Mouse (Mus musculus) liver, embryonic 12.5 days (tissue): ENCODE measurements around the gene Cd79a. TPM values are rescaled to one million over a fixed set of nuclear protein-coding genes. Genes with fewer than 3 reads are reported as not detected.

Experiments
- ATAC-seq: fragments of 200-750 bp; cut with Nextera tagmentation; 2 replicates; pipeline ENCODE4 v1.8.0; 2017; ENCODE audit warnings: moderate number of reproducible peaks, mild to moderate bottlenecking, moderate library complexity
- H3K27ac ChIP-seq: fragments of 300-500 bp; sonication (generic); 2 replicates; pipeline ENCODE4 v1.5.1; 2016; ENCODE audit warnings: mild to moderate bottlenecking
- H3K27me3 ChIP-seq: fragments of 300-500 bp; sonication (generic); replicated peaks from 2 replicates; pipeline ENCODE4 v1.6.1; 2016; ENCODE audit warnings: mild to moderate bottlenecking, moderate library complexity
- H3K36me3 ChIP-seq: fragments of 300-500 bp; sonication (generic); 2 replicates; pipeline ENCODE4 v1.6.1; 2016; ENCODE audit warnings: mild to moderate bottlenecking, moderate library complexity
- H3K4me1 ChIP-seq: fragments of 300-500 bp; sonication (generic); 2 replicates; pipeline ENCODE4 v1.6.1; 2016
- H3K4me2 ChIP-seq: fragments of 300-500 bp; sonication (generic); 2 replicates; pipeline ENCODE4 v1.6.1; 2016; ENCODE audit warnings: mild to moderate bottlenecking, moderate library complexity
- H3K4me3 ChIP-seq: fragments of 300-500 bp; sonication (generic); 2 replicates; pipeline ENCODE4 v1.5.1; 2016; ENCODE audit warnings: mild to moderate bottlenecking, moderate library complexity
- H3K9ac ChIP-seq: fragments of 300-500 bp; sonication (generic); 2 replicates; pipeline ENCODE4 v1.6.1; 2016; ENCODE audit warnings: mild to moderate bottlenecking, moderate library complexity
- H3K9me3 ChIP-seq: fragments of 300-500 bp; sonication (generic); replicated peaks from 2 replicates; pipeline ENCODE4 v1.6.1; 2016; ENCODE audit warnings: mild to moderate bottlenecking, moderate library complexity
- WGBS: fragments of 180-500 bp; shearing (Covaris S2); methylation state at CpG from one replicate; pipeline ENCODE4 v1.1.7; 2016; ENCODE audit not compliant: insufficient replicate concordance; 5-methylcytosine and 5-hydroxymethylcytosine counted together
- polyA plus RNA-seq: library from polyadenylated mRNA; unstranded; fragments of >200 nt; fragmentation: Nextera tagmentation; extraction: Ambion mirVana; gene quantifications from 2 replicates; pipeline ENCODE4 v1.2.1, GENCODE M21; 2016

The Cd79a gene
- polyA plus RNA-seq: 0.12 TPM in 1 of 2 replicates, not detected in the other

- Histone ChIP-seq H3K4me2 (no peak within 1 kb of the TSS), H3K4me3 (no peak within 1 kb of the TSS)
Measured at GRCm38 (mm10) chr7:24897224-24897623, at the start of gene Cd79a. Cd79a (plus strand) TSS chr7:24897381.

GRCm38 (mm10) chr7:24850162-24850561 is 47.0 kb upstream of the Cd79a start:
- peaks cover 83% of the 10 kb centered on the region for H3K4me1 ChIP-seq
- H3K4me3 ChIP-seq: peak overlapping the region; percentile 55
- H3K27me3 ChIP-seq: no peaks in the 10 kb centered on the region
- no peak for ATAC-seq
- no peaks in the 10 kb centered on the region for H3K9me3 ChIP-seq
- WGBS: 22% methylated on average over 5 of the region's 5 CpGs
- H3K9ac ChIP-seq: peak overlapping the region; percentile 76
- H3K27ac ChIP-seq: peak overlapping the region; percentile 99
- H3K36me3 ChIP-seq: no peaks in the 10 kb centered on the region
- H3K4me2 ChIP-seq: peak overlapping the region; percentile 75

More at GRCm38 (mm10) chr7:24897224-24897623, at the start of gene Cd79a:
- ATAC-seq: no peak
- H3K36me3 ChIP-seq: no peaks in the 10 kb centered on the region
- 62% methylated on average over 12 of the region's 12 CpGs for WGBS
- no peak within 1 kb of the TSS for H3K9ac ChIP-seq
- H3K27me3 ChIP-seq: no peaks in the 10 kb centered on the region
- no peak within 1 kb of the TSS for H3K27ac ChIP-seq
- peaks cover 20% of the 10 kb centered on the region for H3K4me1 ChIP-seq
- H3K9me3 ChIP-seq: no peaks in the 10 kb centered on the region

- Histone ChIP-seq H3K27ac (peak overlapping the region; percentile 99), H3K9ac (peak overlapping the region; percentile 76), H3K4me3 (peak overlapping the region; percentile 55), H3K9me3 (no peaks in the 10 kb centered on the region), H3K27me3 (no peaks in the 10 kb centered on the region), H3K4me1 (peaks cover 83% of the 10 kb centered on the region), H3K36me3 (no peaks in the 10 kb centered on the region), H3K4me2 (peak overlapping the region; percentile 75)
- peak; percentile 48 for ATAC-seq
- WGBS: 6% methylated on average over 6 of the region's 6 CpGs
Measured at GRCm38 (mm10) chr7:24850899-24851303, 46.3 kb upstream of the Cd79a start.

- H3K27ac ChIP-seq: peak overlapping the region; percentile 99
- no peaks in the 10 kb centered on the region for H3K27me3 ChIP-seq
- no peak for ATAC-seq
- no peaks in the 10 kb centered on the region for H3K36me3 ChIP-seq
- peak overlapping the region; percentile 75 for H3K4me2 ChIP-seq
- H3K4me3 ChIP-seq: peak overlapping the region; percentile 55
- WGBS: 60% methylated on average over 5 of the region's 5 CpGs
- peak overlapping the region; percentile 76 for H3K9ac ChIP-seq
- peaks cover 81% of the 10 kb centered on the region for H3K4me1 ChIP-seq
- no peaks in the 10 kb centered on the region for H3K9me3 ChIP-seq
Measured at GRCm38 (mm10) chr7:24851596-24852325, 45.4 kb upstream of the Cd79a start.

- no peaks in the 10 kb centered on the region for H3K36me3 ChIP-seq
- 33% methylated on average over 8 of the region's 8 CpGs for WGBS
- peak overlapping the region; percentile 75 for H3K4me2 ChIP-seq
- no peaks in the 10 kb centered on the region for H3K9me3 ChIP-seq
- H3K4me1 ChIP-seq: peaks cover 84% of the 10 kb centered on the region
- peak overlapping the region; percentile 99 for H3K27ac ChIP-seq
- peak overlapping the region; percentile 55 for H3K4me3 ChIP-seq
- H3K27me3 ChIP-seq: no peaks in the 10 kb centered on the region
- peak overlapping the region; percentile 76 for H3K9ac ChIP-seq
- peak; percentile 95 for ATAC-seq
Measured at GRCm38 (mm10) chr7:24852557-24853232, 44.5 kb upstream of the Cd79a start.

GRCm38 (mm10) chr7:24853233-24853563 is 44.0 kb upstream of the Cd79a start:
- Histone ChIP-seq H3K4me3 (peak overlapping the region; percentile 10; the same call in 1 of the 2 replicates), H3K36me3 (no peaks in the 10 kb centered on the region), H3K9ac (peak overlapping the region; percentile 70), H3K27ac (peak overlapping the region; percentile 99), H3K27me3 (no peaks in the 10 kb centered on the region), H3K4me2 (peak overlapping the region; percentile 75), H3K9me3 (no peaks in the 10 kb centered on the region), H3K4me1 (peaks cover 89% of the 10 kb centered on the region)
- ATAC-seq: peak; percentile 76

GRCm38 (mm10) chr7:24853695-24854094 is 43.5 kb upstream of the Cd79a start:
- 33% methylated on average over 7 of the region's 7 CpGs for WGBS
- H3K27me3 ChIP-seq: no peaks in the 10 kb centered on the region
- peak overlapping the region; percentile 10; the same call in 1 of the 2 replicates for H3K4me3 ChIP-seq
- H3K4me2 ChIP-seq: peak overlapping the region; percentile 75
- H3K4me1 ChIP-seq: peaks cover 94% of the 10 kb centered on the region
- H3K9ac ChIP-seq: peak overlapping the region; percentile 70
- ATAC-seq: no peak
- no peaks in the 10 kb centered on the region for H3K9me3 ChIP-seq
- no peaks in the 10 kb centered on the region for H3K36me3 ChIP-seq
- peak overlapping the region; percentile 99 for H3K27ac ChIP-seq

- Histone ChIP-seq H3K27me3 (no peaks in the 10 kb centered on the region), H3K4me3 (no peak overlapping the region), H3K9ac (0 out of 2 replicates have a peak overlapping the region, but pooled peaks have one; percentile 4), H3K4me1 (peaks cover 97% of the 10 kb centered on the region), H3K27ac (peak overlapping the region; percentile 96; the same call in 1 of the 2 replicates), H3K9me3 (no peaks in the 10 kb centered on the region), H3K4me2 (no peak overlapping the region), H3K36me3 (no peaks in the 10 kb centered on the region)
- no peak for ATAC-seq
- WGBS: 44% methylated on average over 6 of the region's 6 CpGs
Measured at GRCm38 (mm10) chr7:24856460-24857120, 40.6 kb upstream of the Cd79a start.

GRCm38 (mm10) chr7:24859234-24859633 is 37.9 kb upstream of the Cd79a start:
- ATAC-seq: peak; percentile 100
- H3K4me2 ChIP-seq: peak overlapping the region; percentile 46
- peak overlapping the region; percentile 65 for H3K9ac ChIP-seq
- WGBS: 27% methylated on average over 5 of the region's 5 CpGs
- H3K9me3 ChIP-seq: no peaks in the 10 kb centered on the region
- H3K4me3 ChIP-seq: no peak overlapping the region
- H3K4me1 ChIP-seq: peaks cover 81% of the 10 kb centered on the region
- H3K27me3 ChIP-seq: no peaks in the 10 kb centered on the region; the same call in 1 of the 2 replicates
- H3K27ac ChIP-seq: peak overlapping the region; percentile 96
- H3K36me3 ChIP-seq: no peaks in the 10 kb centered on the region

- no peak for ATAC-seq
- H3K4me1 ChIP-seq: peaks cover 58% of the 10 kb centered on the region
- no peaks in the 10 kb centered on the region for H3K9me3 ChIP-seq
- H3K36me3 ChIP-seq: no peaks in the 10 kb centered on the region
- no peak within 1 kb of the TSS for H3K9ac ChIP-seq
- H3K27ac ChIP-seq: peak within 1 kb of the TSS; percentile 56
- 69% methylated on average over 7 of the region's 7 CpGs for WGBS
- H3K4me3 ChIP-seq: no peak within 1 kb of the TSS
- H3K27me3 ChIP-seq: peaks cover 13% of the 10 kb centered on the region
- no peak within 1 kb of the TSS for H3K4me2 ChIP-seq
Measured at GRCm38 (mm10) chr7:24861913-24862312, 35.3 kb upstream of the Cd79a start, which contains the start of gene Gm9844. Gm9844 (plus strand) TSS chr7:24862213.

GRCm38 (mm10) chr7:24862853-24863252 is 34.3 kb upstream of the Cd79a start:
- WGBS: 47% methylated on average over 4 of the region's 4 CpGs
- Histone ChIP-seq H3K27ac (peak overlapping the region; percentile 56; the same call in 1 of the 2 replicates), H3K9ac (no peak overlapping the region), H3K9me3 (no peaks in the 10 kb centered on the region), H3K4me2 (no peak overlapping the region), H3K27me3 (peaks cover 22% of the 10 kb centered on the region), H3K36me3 (no peaks in the 10 kb centered on the region), H3K4me1 (peaks cover 48% of the 10 kb centered on the region), H3K4me3 (no peak overlapping the region)
- ATAC-seq: no peak

- no peak overlapping the region for H3K9ac ChIP-seq
- no peak overlapping the region for H3K4me2 ChIP-seq
- peaks cover 35% of the 10 kb centered on the region for H3K4me1 ChIP-seq
- peaks cover 35% of the 10 kb centered on the region for H3K27me3 ChIP-seq
- 33% methylated on average over 6 of the region's 6 CpGs for WGBS
- no peaks in the 10 kb centered on the region for H3K9me3 ChIP-seq
- H3K36me3 ChIP-seq: no peaks in the 10 kb centered on the region
- no peak overlapping the region for H3K27ac ChIP-seq
- H3K4me3 ChIP-seq: no peak overlapping the region
- ATAC-seq: no peak
Measured at GRCm38 (mm10) chr7:24864156-24864555, 33.0 kb upstream of the Cd79a start.
